Mouse (Mus musculus) neutrophil, adult 5-6 weeks (primary cell): ENCODE measurements around the gene Bmyc. TPM values are rescaled to one million over a fixed set of nuclear protein-coding genes. Genes with fewer than 3 reads are reported as not detected.
"Not testable (repeated sequence)": the region's sequence is repeated elsewhere in the genome, so short reads cannot be mapped to it uniquely, and the experiment has no call there.

Source experiments
- ATAC-seq: fragments of 151-379, 151-347 bp; 2 replicates; pipeline ENCODE4 v1.8.0; 2017; ENCODE audit warnings: mild to moderate bottlenecking, moderate TSS enrichment; ENCODE audit not compliant: insufficient number of reproducible peaks, poor library complexity, low FRiP score, severe bottlenecking; ENCODE audit errors: extremely low read depth
- total RNA-seq: library from RNA; stranded (forward); fragments of 200-1000 nt; gene quantifications from 2 replicates; pipeline ENCODE4 v1.2.3, GENCODE M21; 2017

Gene Bmyc
- total RNA-seq, 1 experiment from 2014 or later = 14.4 TPM

GRCm38 (mm10) chr2:25709791-25710190, 3.3 kb downstream of the Bmyc start:
- not testable (repeated sequence) for ATAC-seq

- not testable (repeated sequence) for ATAC-seq
These were observed 5.1 kb downstream of the Bmyc start for GRCm38 (mm10) chr2:25711641-25712040.

- no peak for ATAC-seq
These were observed 10.7 kb downstream of the Bmyc start for GRCm38 (mm10) chr2:25717222-25717621.

GRCm38 (mm10) chr2:25733199-25733930, 26.8 kb downstream of the Bmyc start:
- ATAC-seq = no peak

- not testable (repeated sequence) for ATAC-seq
These were observed 30.2 kb downstream of the Bmyc start, which contains the start of gene Obp2b for GRCm38 (mm10) chr2:25736709-25737108. Gene Obp2b, plus strand, starts transcription at chr2:25737009.

GRCm38 (mm10) chr2:25741671-25742070, 35.1 kb downstream of the Bmyc start:
- ATAC-seq = no peak

GRCm38 (mm10) chr2:25754201-25754600, 47.7 kb downstream of the Bmyc start:
- no peak for ATAC-seq

Other genes with a start within 250 kb of the Bmyc start
- gene Clic3, start 249.9 kb upstream of the Bmyc start, total RNA-seq = not detected in 2 replicates
- gene Paxx, start 245.6 kb upstream of the Bmyc start, total RNA-seq = 38.3 and 54.9 TPM in 2 replicates
- not detected in 2 replicates for gene Ptgds, start 236.7 kb upstream of the Bmyc start, total RNA-seq
- gene Lcn12, start 212.8 kb upstream of the Bmyc start, total RNA-seq = not detected in 2 replicates
- gene Fbxw5, start 206.0 kb upstream of the Bmyc start, total RNA-seq = 37.1 and 43.1 TPM in 2 replicates
- gene C8g, start 205.0 kb upstream of the Bmyc start, total RNA-seq = 0.98 TPM in 1 of 2 replicates, not detected in the other
- 28.1 and 30.4 TPM in 2 replicates for gene Traf2, start 159.8 kb upstream of the Bmyc start, total RNA-seq
- 66.3 and 85.4 TPM in 2 replicates for gene Edf1, start 148.9 kb upstream of the Bmyc start, total RNA-seq
- gene Mamdc4, start 131.9 kb upstream of the Bmyc start, total RNA-seq = 4.5 and 5.4 TPM in 2 replicates
- gene Phpt1, start 131.5 kb upstream of the Bmyc start, total RNA-seq = 0.61 and 1.5 TPM in 2 replicates
- 0.25 TPM in 1 of 2 replicates, not detected in the other for gene Ajm1, start 125.0 kb upstream of the Bmyc start, total RNA-seq
- 44.4 and 65.6 TPM in 2 replicates for gene Rabl6, start 98.2 kb upstream of the Bmyc start, total RNA-seq
- gene Ccdc183, start 89.1 kb upstream of the Bmyc start, total RNA-seq = not detected in 2 replicates
- 1.2 and 2.0 TPM in 2 replicates for gene Tmem141, start 84.7 kb upstream of the Bmyc start, total RNA-seq
- not detected in 2 replicates for gene Fcna, start 78.7 kb upstream of the Bmyc start, total RNA-seq
- gene Lcn8, start 53.6 kb upstream of the Bmyc start, total RNA-seq = not detected in 2 replicates
- gene Lcn5, start 48.8 kb upstream of the Bmyc start, total RNA-seq = not detected in 2 replicates
- gene Lcn6, start 30.0 kb upstream of the Bmyc start, total RNA-seq = not detected in 2 replicates
- not detected in 2 replicates for gene Lcn10, start 24.0 kb upstream of the Bmyc start, total RNA-seq
- gene Obp2a, start 6.7 kb upstream of the Bmyc start, total RNA-seq = not detected in 2 replicates
- gene Obp2b, start 30.3 kb downstream of the Bmyc start, total RNA-seq = not detected in 2 replicates
- gene Lcn3, start 58.8 kb downstream of the Bmyc start, total RNA-seq = not detected in 2 replicates
- not detected in 2 replicates for gene Lcn11, start 70.3 kb downstream of the Bmyc start, total RNA-seq
- not detected in 2 replicates for gene Gm13539, start 75.5 kb downstream of the Bmyc start, total RNA-seq
- not detected in 2 replicates for gene Glt6d1, start 109.1 kb downstream of the Bmyc start, total RNA-seq
- gene Lcn9, start 116.4 kb downstream of the Bmyc start, total RNA-seq = not detected in 2 replicates
- gene Sohlh1, start 140.5 kb downstream of the Bmyc start, total RNA-seq = not detected in 2 replicates
- gene Kcnt1, start 157.0 kb downstream of the Bmyc start, total RNA-seq = not detected in 2 replicates